Mouse (Mus musculus) c-Kit-positive CD71-positive TER-119-positive erythroid progenitor cells, embryonic 14.5 days (primary cell): Measurements from ENCODE around the gene Lonrf2.

Experiments
- DNase-seq: peaks from one replicate; pipeline ENCODE4 v3.0.0-alpha.2; 2013; ENCODE audit warnings: low spot score

Gene Lonrf2

DNA sequence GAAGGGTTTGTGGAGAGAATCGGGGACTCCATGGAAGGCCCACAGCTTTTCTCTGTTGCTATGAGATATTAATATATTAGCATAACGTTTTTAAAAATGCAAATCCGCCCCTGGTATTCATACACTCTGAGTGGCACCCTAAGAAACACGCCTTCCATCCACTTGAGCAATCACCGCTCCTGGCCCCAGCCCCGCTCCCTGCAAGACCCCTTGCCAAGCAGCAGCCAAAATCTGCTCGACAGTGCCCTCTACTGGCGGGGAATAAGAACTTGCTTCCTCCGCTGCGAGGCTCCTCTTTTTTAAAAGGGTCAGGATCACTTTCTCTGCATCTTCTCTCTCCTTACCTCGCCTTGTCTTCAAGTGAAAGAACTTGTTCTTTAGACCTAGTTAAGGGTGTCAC is 68.7 kb downstream of the Lonrf2 start:
- DNase-seq = peak; percentile 60

DNA sequence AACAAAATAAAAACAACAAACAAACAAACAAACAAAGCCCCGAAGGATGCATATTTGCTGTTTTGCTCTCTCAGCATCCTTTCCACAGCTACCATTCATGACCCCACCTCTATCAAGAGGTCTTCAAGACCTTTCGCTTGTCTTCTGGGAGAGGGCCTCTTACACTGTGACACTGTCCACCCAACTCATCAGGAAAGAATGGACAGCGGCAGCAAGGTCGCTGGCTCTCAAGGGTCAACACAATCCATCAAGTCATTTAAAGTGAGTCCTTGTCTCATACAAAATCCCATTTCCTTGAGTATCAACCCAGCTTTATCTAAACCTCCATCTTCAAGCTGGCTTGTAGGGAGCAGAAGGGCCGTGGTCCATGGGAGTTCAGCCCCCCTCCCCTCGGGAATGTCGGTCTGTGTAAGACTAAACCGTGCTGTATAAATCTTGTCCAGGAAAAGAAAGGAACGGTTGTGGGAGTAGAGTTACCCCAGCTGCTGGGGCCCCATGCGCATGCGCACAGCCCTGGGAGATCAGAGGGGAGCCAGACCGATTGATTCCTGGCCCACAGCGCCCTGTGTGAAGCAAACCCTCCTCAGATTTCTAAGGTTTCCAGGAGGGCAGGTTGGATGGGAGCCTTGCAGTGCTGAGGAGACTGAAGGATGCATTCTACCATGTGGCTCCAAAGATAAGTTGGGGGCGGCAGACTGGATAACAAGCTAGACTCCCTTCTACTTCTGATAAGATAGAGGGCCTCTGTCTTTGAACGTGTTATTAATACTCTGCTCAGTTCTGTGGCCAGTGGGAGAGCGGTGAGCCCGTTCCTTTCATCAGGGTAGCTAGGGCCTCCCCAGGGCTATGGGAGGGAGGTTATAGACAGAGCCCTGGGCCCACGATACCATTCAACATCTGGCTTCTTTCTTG is 69.6 kb downstream of the Lonrf2 start:
- peak; percentile 50 for DNase-seq

DNA sequence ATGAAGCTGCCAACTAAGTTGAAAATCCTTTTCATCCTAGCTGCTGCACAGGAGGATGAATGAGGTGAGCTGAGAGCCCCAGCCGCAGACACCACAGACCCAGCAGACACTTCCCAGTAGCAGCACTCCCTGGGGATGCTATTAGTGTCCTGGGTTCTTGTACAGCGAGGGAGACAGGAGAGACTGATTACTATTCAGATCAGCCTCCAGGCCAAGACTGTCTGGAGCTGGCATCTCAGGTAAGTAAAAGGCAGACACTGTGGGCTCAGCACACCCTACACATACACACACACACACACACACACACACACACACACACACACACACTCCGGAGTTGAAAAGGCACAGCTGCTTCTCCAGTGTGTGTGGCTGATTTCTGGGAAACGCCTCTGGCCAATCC is 70.3 kb downstream of the Lonrf2 start:
- no peak for DNase-seq

DNA sequence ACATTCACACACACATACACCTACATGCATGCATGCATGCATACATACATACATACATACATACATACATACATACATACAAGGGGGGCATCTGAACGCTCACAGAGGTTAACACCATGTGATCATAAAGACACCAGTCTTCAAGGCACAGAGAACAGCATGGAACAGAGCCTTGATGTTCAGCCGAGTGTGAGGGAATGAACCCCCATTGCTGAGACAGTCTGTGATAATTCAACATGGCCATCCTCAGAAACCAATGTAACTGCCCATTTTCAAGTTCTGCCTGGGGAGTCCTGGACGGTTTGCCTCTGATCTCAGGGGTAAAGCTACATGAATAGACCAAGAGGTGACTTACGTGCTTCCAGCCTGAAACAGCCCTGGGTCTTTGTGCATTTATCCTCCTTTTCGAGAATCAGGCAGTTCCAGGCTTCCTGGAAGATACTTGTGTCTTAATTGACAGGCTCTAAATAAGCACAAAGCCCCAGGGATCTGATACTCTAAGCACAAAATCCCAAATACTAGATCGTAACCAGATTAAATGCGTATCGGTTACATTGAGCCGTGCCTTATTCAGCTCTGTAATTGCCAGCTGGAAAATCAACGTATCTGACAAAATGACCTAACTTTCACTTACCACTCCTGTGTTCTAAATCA is 72.4 kb downstream of the Lonrf2 start:
- DNase-seq = no peak

DNA sequence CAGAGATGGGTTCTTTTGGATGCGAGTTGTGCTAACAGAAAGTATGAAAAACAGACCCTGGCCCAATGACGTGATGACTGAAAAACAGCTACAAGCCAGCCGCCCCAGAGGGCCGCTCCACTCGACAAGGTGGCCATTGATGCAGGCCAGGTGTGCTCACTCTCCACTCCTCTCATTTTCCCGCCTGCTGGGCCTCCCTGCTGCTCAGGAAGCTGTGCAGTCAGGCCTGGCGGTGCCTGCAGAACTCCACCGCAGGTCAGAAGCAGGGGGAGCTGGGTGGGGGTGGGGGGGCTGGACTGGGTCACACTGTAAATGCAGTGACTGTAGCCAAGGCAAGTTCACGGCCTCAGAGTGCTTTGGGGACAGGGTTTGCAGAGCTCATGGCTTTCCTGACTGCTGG is 76.1 kb downstream of the Lonrf2 start:
- DNase-seq = no peak

DNA sequence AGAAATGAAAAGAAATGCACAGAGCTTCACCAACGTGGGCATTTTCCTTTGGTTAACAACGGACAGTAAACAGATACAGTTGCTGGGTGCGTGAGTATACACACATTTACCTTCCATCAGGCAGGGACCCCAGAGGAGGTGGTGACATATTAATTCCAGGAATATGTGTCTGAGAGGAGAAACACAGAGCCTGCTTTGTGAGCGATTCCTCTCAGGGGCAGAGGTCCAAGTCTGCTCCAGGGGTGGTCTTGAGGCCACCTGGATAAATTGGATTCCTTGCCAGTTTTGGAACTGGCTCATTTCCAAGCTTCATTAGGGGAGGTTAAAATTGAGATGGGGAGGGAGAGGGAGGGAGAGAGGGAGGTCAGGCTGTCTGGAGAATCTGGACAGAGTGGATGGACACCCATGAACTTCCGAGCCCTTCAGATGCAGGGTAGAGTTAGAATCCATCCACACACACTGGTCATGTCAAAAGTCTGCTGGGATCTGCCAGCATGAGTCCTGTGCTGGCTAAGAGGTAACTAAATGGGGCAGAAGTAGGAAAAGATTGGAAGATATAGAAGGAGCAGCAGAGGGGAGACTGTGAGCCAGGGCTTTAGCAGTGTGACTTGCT is 78.6 kb downstream of the Lonrf2 start:
- DNase-seq = no peak

DNA sequence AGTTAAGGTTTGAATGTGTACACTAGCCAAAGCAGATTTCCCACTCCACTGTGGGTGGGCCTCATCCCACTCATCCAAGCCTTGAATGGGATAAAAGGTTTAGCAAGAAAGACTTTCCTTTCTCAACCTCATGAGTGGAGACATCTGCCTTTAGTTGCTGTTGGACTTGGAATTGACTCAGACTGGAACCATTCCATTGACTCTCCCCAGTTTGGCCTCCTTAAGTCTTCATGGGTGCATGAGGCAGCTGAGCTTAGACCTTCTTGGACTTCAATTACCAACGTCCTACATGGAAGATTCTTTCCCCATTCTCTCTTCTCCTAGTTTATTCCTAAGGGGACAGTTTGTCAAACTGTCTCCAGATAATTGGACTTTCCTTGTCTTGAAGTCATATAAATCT is 92.6 kb downstream of the Lonrf2 start:
- DNase-seq = no peak
